Mouse (Mus musculus) forebrain, embryonic 16.5 days (tissue): ENCODE measurements around the gene Cdh15. TPM values are rescaled to one million over a fixed set of nuclear protein-coding genes. Genes with fewer than 3 reads are reported as not detected.

Experiments used
- ATAC-seq: fragments of 200-750 bp; cut with Nextera tagmentation; 2 replicates; pipeline ENCODE4 v1.8.0; 2017; ENCODE audit warnings: mild to moderate bottlenecking, moderate library complexity
- H3K27ac ChIP-seq: fragments of 300-500 bp; sonication (generic); 2 replicates; pipeline ENCODE4 v1.5.1; 2014; ENCODE audit warnings: low read length, control low read depth
- H3K27me3 ChIP-seq: fragments of 300-500 bp; sonication (generic); replicated peaks from 2 replicates; pipeline ENCODE4 v1.6.1; 2014; ENCODE audit warnings: low read length; ENCODE audit not compliant: control insufficient read depth, insufficient read depth
- H3K36me3 ChIP-seq: fragments of 300-500 bp; sonication (generic); 2 replicates; pipeline ENCODE4 v1.6.1; 2014; ENCODE audit not compliant: control insufficient read depth, insufficient read depth
- H3K4me1 ChIP-seq: fragments of 300-500 bp; sonication (generic); replicated peaks from 2 replicates; pipeline ENCODE4 v1.6.1; 2014; ENCODE audit warnings: low read length; ENCODE audit not compliant: control insufficient read depth, insufficient read depth
- H3K4me2 ChIP-seq: fragments of 300-500 bp; sonication (generic); 2 replicates; pipeline ENCODE4 v1.6.1; 2014; ENCODE audit warnings: mild to moderate bottlenecking, low read length, control low read depth
- H3K4me3 ChIP-seq: fragments of 300-500 bp; sonication (generic); replicated peaks from 2 replicates; pipeline ENCODE4 v1.5.1; 2014; ENCODE audit warnings: mild to moderate bottlenecking, low read length, control low read depth
- H3K9ac ChIP-seq: fragments of 300-500 bp; sonication (generic); replicated peaks from 2 replicates; pipeline ENCODE4 v1.6.1; 2014; ENCODE audit warnings: low read depth, low read length, control low read depth
- H3K9me3 ChIP-seq: fragments of 300-500 bp; sonication (generic); 2 replicates; pipeline ENCODE4 v1.6.1; 2016; ENCODE audit warnings: low read length; ENCODE audit not compliant: control insufficient read depth
- WGBS: fragments of 180-500 bp; shearing (Covaris S2); extraction: QIAGEN DNeasy Blood & Tissue Kit; methylation state at CpG from one replicate; pipeline ENCODE4 v1.1.7; 2014; 5-methylcytosine and 5-hydroxymethylcytosine counted together
- polyA plus RNA-seq: library from polyadenylated mRNA; unstranded; fragments of >200 nt; fragmentation: Nextera tagmentation; extraction: Ambion mirVana; gene quantifications from 2 replicates; pipeline ENCODE4 v1.2.1, GENCODE M21; 2015

The Cdh15 gene
- polyA plus RNA-seq, 1 experiment from 2014 or later = 1.6 TPM

- no peak overlapping the region for H3K4me3 ChIP-seq
- 16% methylated on average over 31 of the region's 31 CpGs for WGBS
These were observed 22.7 kb downstream of the Cdh15 start for GRCm38 (mm10) chr8:122870377-122870863.

GRCm38 (mm10) chr8:122871663-122872062 lies 23.9 kb downstream of the Cdh15 start:
- no peak for ATAC-seq
- no peaks in the 10 kb centered on the region for H3K27me3 ChIP-seq
- H3K9me3 ChIP-seq = no peaks in the 10 kb centered on the region
- no peak overlapping the region for H3K4me3 ChIP-seq
- H3K36me3 ChIP-seq = no peaks in the 10 kb centered on the region
- H3K4me2 ChIP-seq = no peak overlapping the region
- WGBS = 59% methylated on average over 9 of the region's 9 CpGs
- no peak overlapping the region for H3K27ac ChIP-seq
- no peaks in the 10 kb centered on the region for H3K4me1 ChIP-seq
- H3K9ac ChIP-seq = no peak overlapping the region

More at GRCm38 (mm10) chr8:122870377-122870863, 22.7 kb downstream of the Cdh15 start:
- H3K9me3 ChIP-seq = peaks cover 2% of the 10 kb centered on the region
- H3K9ac ChIP-seq = no peak overlapping the region
- H3K4me2 ChIP-seq = no peak overlapping the region
- no peaks in the 10 kb centered on the region for H3K36me3 ChIP-seq
- no peaks in the 10 kb centered on the region for H3K4me1 ChIP-seq
- no peak overlapping the region for H3K27ac ChIP-seq
- no peak for ATAC-seq
- H3K27me3 ChIP-seq = no peaks in the 10 kb centered on the region

GRCm38 (mm10) chr8:122873171-122873570 lies 25.4 kb downstream of the Cdh15 start:
- Histone ChIP-seq H3K4me2 (no peak overlapping the region), H3K9ac (no peak overlapping the region), H3K27me3 (no peaks in the 10 kb centered on the region), H3K36me3 (no peaks in the 10 kb centered on the region), H3K4me3 (no peak overlapping the region), H3K9me3 (no peaks in the 10 kb centered on the region), H3K27ac (no peak overlapping the region), H3K4me1 (no peaks in the 10 kb centered on the region)
- 43% methylated on average over 6 of the region's 6 CpGs for WGBS
- no peak for ATAC-seq

- Histone ChIP-seq H3K4me1 (no peaks in the 10 kb centered on the region), H3K36me3 (no peaks in the 10 kb centered on the region), H3K27ac (no peak overlapping the region), H3K4me3 (no peak overlapping the region), H3K9me3 (no peaks in the 10 kb centered on the region), H3K9ac (no peak overlapping the region), H3K4me2 (no peak overlapping the region), H3K27me3 (no peaks in the 10 kb centered on the region)
- WGBS = 75% methylated on average over 5 of the region's 5 CpGs
- ATAC-seq = no peak
These were observed 27.4 kb downstream of the Cdh15 start for GRCm38 (mm10) chr8:122875186-122875585.

- WGBS = 93% methylated on average over 3 of the region's 3 CpGs
- Histone ChIP-seq H3K4me2 (no peak overlapping the region), H3K27me3 (no peaks in the 10 kb centered on the region), H3K4me1 (no peaks in the 10 kb centered on the region), H3K9ac (no peak overlapping the region), H3K4me3 (no peak overlapping the region), H3K9me3 (no peaks in the 10 kb centered on the region), H3K27ac (no peak overlapping the region), H3K36me3 (peaks cover 4% of the 10 kb centered on the region)
- no peak for ATAC-seq
These were observed 30.5 kb downstream of the Cdh15 start for GRCm38 (mm10) chr8:122878231-122878630.

- WGBS = 66% methylated on average over 3 of the region's 3 CpGs
These were observed 32.5 kb downstream of the Cdh15 start for GRCm38 (mm10) chr8:122880302-122880701.

GRCm38 (mm10) chr8:122883671-122884070 lies 35.9 kb downstream of the Cdh15 start:
- H3K36me3 ChIP-seq = peaks cover 34% of the 10 kb centered on the region
- WGBS = 85% methylated on average over 10 of the region's 10 CpGs
- H3K27ac ChIP-seq = no peak overlapping the region
- no peak for ATAC-seq
- H3K4me2 ChIP-seq = no peak overlapping the region
- H3K9me3 ChIP-seq = no peaks in the 10 kb centered on the region
- H3K4me3 ChIP-seq = no peak overlapping the region
- no peaks in the 10 kb centered on the region for H3K27me3 ChIP-seq
- H3K9ac ChIP-seq = no peak overlapping the region
- H3K4me1 ChIP-seq = no peaks in the 10 kb centered on the region

More at GRCm38 (mm10) chr8:122880302-122880701, 32.5 kb downstream of the Cdh15 start:
- no peak overlapping the region for H3K4me3 ChIP-seq
- H3K9me3 ChIP-seq = no peaks in the 10 kb centered on the region
- H3K4me2 ChIP-seq = no peak overlapping the region
- H3K27ac ChIP-seq = no peak overlapping the region
- H3K27me3 ChIP-seq = no peaks in the 10 kb centered on the region
- no peak overlapping the region for H3K9ac ChIP-seq
- ATAC-seq = no peak
- H3K36me3 ChIP-seq = peaks cover 17% of the 10 kb centered on the region
- H3K4me1 ChIP-seq = no peaks in the 10 kb centered on the region

GRCm38 (mm10) chr8:122891440-122891839 lies 43.7 kb downstream of the Cdh15 start:
- no peak for ATAC-seq
- H3K27me3 ChIP-seq = no peaks in the 10 kb centered on the region

GRCm38 (mm10) chr8:122893451-122893850 lies 45.7 kb downstream of the Cdh15 start:
- no peak overlapping the region for H3K9ac ChIP-seq
- H3K9me3 ChIP-seq = no peaks in the 10 kb centered on the region
- ATAC-seq = no peak
- peaks cover 31% of the 10 kb centered on the region for H3K36me3 ChIP-seq
- no peak overlapping the region for H3K27ac ChIP-seq
- no peaks in the 10 kb centered on the region for H3K27me3 ChIP-seq
- 91% methylated on average over 12 of the region's 12 CpGs for WGBS
- H3K4me3 ChIP-seq = no peak overlapping the region
- H3K4me2 ChIP-seq = no peak overlapping the region
- H3K4me1 ChIP-seq = no peaks in the 10 kb centered on the region

More at GRCm38 (mm10) chr8:122891440-122891839, 43.7 kb downstream of the Cdh15 start:
- H3K27ac ChIP-seq = no peak overlapping the region
- H3K36me3 ChIP-seq = peaks cover 33% of the 10 kb centered on the region
- H3K4me1 ChIP-seq = no peaks in the 10 kb centered on the region
- 88% methylated on average over 12 of the region's 12 CpGs for WGBS
- no peak overlapping the region for H3K4me2 ChIP-seq
- no peaks in the 10 kb centered on the region for H3K9me3 ChIP-seq
- H3K4me3 ChIP-seq = no peak overlapping the region
- no peak overlapping the region for H3K9ac ChIP-seq

- Histone ChIP-seq H3K9ac (no peak overlapping the region), H3K36me3 (peaks cover 29% of the 10 kb centered on the region), H3K4me1 (no peaks in the 10 kb centered on the region), H3K4me2 (no peak overlapping the region), H3K27me3 (no peaks in the 10 kb centered on the region), H3K4me3 (no peak overlapping the region), H3K9me3 (no peaks in the 10 kb centered on the region), H3K27ac (no peak overlapping the region)
- WGBS = 93% methylated on average over 11 of the region's 11 CpGs
- ATAC-seq = no peak
These were observed 48.6 kb downstream of the Cdh15 start for GRCm38 (mm10) chr8:122896317-122896716.
